Mouse (Mus musculus) B cell, adult 62 days (primary cell): ENCODE measurements around the gene Gm9732. TPM values are rescaled to one million over a fixed set of nuclear protein-coding genes. Genes with fewer than 3 reads are reported as not detected.

ENCODE experiments used
- total RNA-seq: library from RNA; stranded (reverse); gene quantifications from 4 replicates; pipeline ENCODE4 v1.2.4, GENCODE M21; 2023

Gm9732 gene
- not detected in 4 replicates for total RNA-seq

GRCm38 (mm10) chr14:43274986-43275511, at the start of gene Gm9732:
Gm9732 (plus strand) TSS chr14:43275036.

DNA sequence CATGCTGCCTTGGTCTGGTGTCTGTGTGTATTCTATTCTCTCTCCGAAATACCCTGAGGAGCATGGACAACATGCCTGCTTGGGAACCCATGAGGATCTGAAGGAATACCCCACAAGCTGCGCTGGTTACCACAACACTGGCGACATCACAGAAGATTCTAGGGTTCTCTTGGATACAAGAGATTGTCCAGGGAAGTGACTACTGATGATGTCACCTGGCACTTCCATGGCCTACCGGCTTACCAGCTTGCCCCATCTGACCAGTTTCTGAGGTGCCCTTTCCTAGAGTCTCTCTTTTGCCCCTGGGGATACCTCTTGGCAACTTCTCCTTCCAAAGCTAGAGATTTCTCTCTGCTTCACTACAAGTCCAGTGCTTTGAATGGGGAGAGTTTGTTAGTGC, 39.6 kb upstream of the Gm9732 start, which contains the start of gene Gm8122:
TSS of gene Gm8122 (minus strand) at position 101 of the 400 bp plus-strand sequence.

DNA sequence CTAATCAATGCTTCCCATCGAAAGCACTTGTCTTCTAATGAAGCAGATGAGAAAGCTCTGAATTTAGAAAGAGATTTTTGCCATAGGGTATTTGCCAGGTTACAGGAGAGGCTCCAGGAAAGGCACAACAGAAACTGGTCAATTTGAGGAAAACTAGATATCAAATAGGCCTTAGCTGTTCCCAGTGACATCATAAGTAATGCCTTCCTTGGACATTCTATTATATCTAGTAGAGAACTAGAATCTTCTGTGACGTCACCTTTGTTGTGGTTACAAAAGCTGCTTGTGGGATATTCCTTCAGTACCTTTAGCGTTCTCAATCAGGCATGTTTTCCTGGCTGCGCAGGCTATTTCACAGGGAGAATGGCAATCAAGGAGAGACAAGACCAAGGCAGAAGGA, 16.5 kb upstream of the Gm9732 start, which contains the start of gene Gm8126:
TSS of gene Gm8126 (plus strand) at position 301 of the 400 bp plus-strand sequence.

DNA sequence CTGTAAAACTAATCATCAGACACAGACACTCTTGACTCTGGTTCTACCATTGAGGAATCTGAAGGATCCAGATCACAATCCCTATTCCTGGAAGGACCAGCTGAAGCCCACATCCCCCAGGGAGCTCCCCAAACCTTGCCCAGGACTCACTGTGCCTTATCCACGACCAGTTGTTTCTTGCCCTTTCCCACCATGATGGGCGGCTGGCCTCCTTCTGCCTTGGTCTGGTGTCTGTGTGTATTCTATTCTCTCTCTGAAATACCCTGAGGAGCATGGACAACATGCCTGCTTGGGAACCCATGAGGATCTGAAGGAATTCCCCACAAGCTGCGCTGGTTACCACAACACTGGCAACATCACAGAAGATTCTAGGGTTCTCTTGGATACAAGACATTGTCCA, 18.7 kb downstream of the Gm9732 start, which contains the start of gene Gm8127:
TSS of gene Gm8127 (minus strand) at position 330 of the 400 bp plus-strand sequence.

GRCm38 (mm10) chr14:43347711-43348110, 72.9 kb downstream of the Gm9732 start, which contains the start of gene 1700001F09Rik:
1700001F09Rik (minus strand) TSS chr14:43347811.

Other genes with a start within 250 kb of the Gm9732 start
- not detected in 4 replicates for gene Gm8094, start 198.4 kb upstream of the Gm9732 start, total RNA-seq
- not detected in 4 replicates for gene Gm8104, start 174.4 kb upstream of the Gm9732 start, total RNA-seq
- gene Gm7233, start 95.2 kb upstream of the Gm9732 start, total RNA-seq, result not detected in 4 replicates
- not detected in 4 replicates for gene Gm8122, start 39.7 kb upstream of the Gm9732 start, total RNA-seq
- not detected in 4 replicates for gene Gm8126, start 16.4 kb upstream of the Gm9732 start, total RNA-seq
- gene Gm8127, start 18.8 kb downstream of the Gm9732 start, total RNA-seq, result not detected in 4 replicates
- not detected in 4 replicates for gene 1700001F09Rik, start 72.8 kb downstream of the Gm9732 start, total RNA-seq
- gene Gm8138, start 141.3 kb downstream of the Gm9732 start, total RNA-seq, result not detected in 4 replicates